Mouse (Mus musculus): ENCODE measurements around the gene Rpl11. TPM values are rescaled to one million over a fixed set of nuclear protein-coding genes. Genes with fewer than 3 reads are reported as not detected.

The Rpl11 gene
- polyA plus RNA-seq, 1 experiment from 2014 or later: 260 TPM

DNA sequence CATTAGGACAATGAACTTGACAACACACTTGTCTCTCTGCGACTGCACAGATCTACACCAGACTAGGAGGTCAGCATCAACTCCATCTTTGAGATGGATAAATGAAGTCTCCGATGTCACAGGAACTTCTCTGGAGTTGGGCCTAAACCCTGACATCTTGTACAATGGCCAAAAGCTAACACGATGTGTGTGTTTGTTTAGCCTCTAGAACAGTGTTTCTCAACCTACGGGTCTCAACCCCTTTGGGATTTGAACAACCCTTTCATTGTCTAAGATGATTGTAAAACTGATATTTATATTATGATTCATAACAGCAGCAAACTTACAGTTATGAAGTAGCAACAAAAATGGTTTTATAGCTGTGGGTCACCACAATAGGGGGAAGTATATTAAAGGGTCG is 4.7 kb upstream of the Rpl11 start:
- no peak overlapping the region for H3K4me3 ChIP-seq (ENCODE audit: low read depth, low read length)
- no peak for TF ChIP-seq EP300 (IDR thresholded peaks at IDR 0.05; ENCODE audit: low read depth)
- H3K4me2 ChIP-seq (ENCODE audit: low read depth, low read length): no peak overlapping the region
- WGBS (ENCODE audit: insufficient replicate concordance): 70% methylated on average over 5 of the region's 5 CpGs
- no peak overlapping the region for H3K9ac ChIP-seq (replicated peaks)
- no peak for ATAC-seq
- no peaks in the 10 kb centered on the region for H3K36me3 ChIP-seq (replicated peaks; ENCODE audit: insufficient read depth, low read length)
- DNase-seq: no peak
- 0 out of 2 replicates have a peak, but pooled peaks cover 3% of the 10 kb centered on the region for H3K4me1 ChIP-seq (ENCODE audit: insufficient read depth)
- no peaks in the 10 kb centered on the region for H3K9me3 ChIP-seq (ENCODE audit: low read length)
- H3K27me3 ChIP-seq (ENCODE audit: insufficient read depth, low read length): no peaks in the 10 kb centered on the region
- H3K27ac ChIP-seq (ENCODE audit: low read depth): no peak overlapping the region

DNA sequence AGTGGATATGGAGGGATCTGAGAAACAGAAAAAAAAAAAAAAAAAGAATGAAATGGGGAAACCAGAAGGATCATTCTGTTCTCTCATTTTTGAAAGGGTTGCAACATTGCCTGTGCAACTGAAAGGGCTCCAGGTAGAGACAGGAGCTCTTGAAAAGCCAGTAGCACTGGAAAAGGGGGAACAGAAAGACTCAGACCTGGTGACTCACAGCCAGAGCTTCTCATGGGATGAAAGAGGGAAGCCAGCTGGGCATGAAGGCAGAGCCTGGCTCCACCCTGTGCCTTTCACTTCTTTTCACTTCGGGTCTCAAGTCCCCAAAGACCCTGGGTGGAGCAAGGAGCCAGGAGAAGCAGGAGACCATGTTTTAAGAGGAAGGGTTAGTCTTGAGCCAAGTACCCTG is 2.8 kb upstream of the Rpl11 start:
- ATAC-seq (no peak), DNase-seq (no peak)
- Histone ChIP-seq H3K4me2 (ENCODE audit: low read depth, low read length) (no peak overlapping the region), H3K27me3 (ENCODE audit: insufficient read depth, low read length) (no peaks in the 10 kb centered on the region), H3K27ac (ENCODE audit: low read depth) (no peak overlapping the region), H3K4me3 (ENCODE audit: low read depth, low read length) (no peak overlapping the region), H3K9me3 (ENCODE audit: low read length) (no peaks in the 10 kb centered on the region), H3K9ac (replicated peaks) (no peak overlapping the region), H3K4me1 (ENCODE audit: insufficient read depth) (peaks cover 15% of the 10 kb centered on the region), H3K36me3 (replicated peaks; ENCODE audit: insufficient read depth, low read length) (peaks cover 12% of the 10 kb centered on the region)
- TF ChIP-seq CTCF (IDR thresholded peaks at IDR 0.05; ENCODE audit: low read depth) (no peak), EP300 (IDR thresholded peaks at IDR 0.05; ENCODE audit: low read depth) (no peak)
- WGBS (ENCODE audit: insufficient replicate concordance): 19% methylated on average over 1 of the region's 1 CpGs

DNA sequence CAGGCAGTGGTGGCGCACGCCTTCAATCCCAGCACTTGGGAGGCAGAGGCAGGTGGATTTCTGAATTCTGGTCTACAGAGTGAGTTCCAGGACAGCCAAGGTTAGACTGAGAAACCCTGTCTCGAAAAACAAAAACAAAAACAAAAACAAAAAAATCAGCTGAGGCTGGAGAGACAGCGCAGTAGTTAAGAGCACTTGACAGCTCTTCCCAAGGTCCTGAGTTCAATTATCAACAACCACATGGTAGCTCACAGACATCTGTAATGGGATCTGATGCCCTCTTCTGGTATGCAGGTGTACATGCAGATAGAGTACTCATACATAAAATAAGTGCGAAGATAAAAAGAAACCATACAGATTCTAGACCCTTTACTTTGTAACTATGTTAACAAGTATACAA is 615 bp upstream of the Rpl11 start:
- WGBS (ENCODE audit: insufficient replicate concordance): 76% methylated on average over 5 of the region's 5 CpGs
- Histone ChIP-seq H3K4me3 (ENCODE audit: low read depth, low read length) (no peak overlapping the region), H3K4me1 (ENCODE audit: insufficient read depth) (peaks cover 19% of the 10 kb centered on the region), H3K9me3 (ENCODE audit: low read length) (no peaks in the 10 kb centered on the region), H3K27ac (ENCODE audit: low read depth) (no peak overlapping the region), H3K27me3 (ENCODE audit: insufficient read depth, low read length) (no peaks in the 10 kb centered on the region), H3K9ac (replicated peaks) (no peak overlapping the region), H3K36me3 (replicated peaks; ENCODE audit: insufficient read depth, low read length) (peaks cover 34% of the 10 kb centered on the region), H3K4me2 (ENCODE audit: low read depth, low read length) (peak overlapping the region; percentile 86; the same call in 1 of the 2 replicates)
- DNase-seq: no peak
- no peak for ATAC-seq
- TF ChIP-seq EP300 (IDR thresholded peaks at IDR 0.05; ENCODE audit: low read depth): no peak
- peak; percentile 64 for TF ChIP-seq CTCF (IDR thresholded peaks at IDR 0.05; ENCODE audit: low read depth)

DNA sequence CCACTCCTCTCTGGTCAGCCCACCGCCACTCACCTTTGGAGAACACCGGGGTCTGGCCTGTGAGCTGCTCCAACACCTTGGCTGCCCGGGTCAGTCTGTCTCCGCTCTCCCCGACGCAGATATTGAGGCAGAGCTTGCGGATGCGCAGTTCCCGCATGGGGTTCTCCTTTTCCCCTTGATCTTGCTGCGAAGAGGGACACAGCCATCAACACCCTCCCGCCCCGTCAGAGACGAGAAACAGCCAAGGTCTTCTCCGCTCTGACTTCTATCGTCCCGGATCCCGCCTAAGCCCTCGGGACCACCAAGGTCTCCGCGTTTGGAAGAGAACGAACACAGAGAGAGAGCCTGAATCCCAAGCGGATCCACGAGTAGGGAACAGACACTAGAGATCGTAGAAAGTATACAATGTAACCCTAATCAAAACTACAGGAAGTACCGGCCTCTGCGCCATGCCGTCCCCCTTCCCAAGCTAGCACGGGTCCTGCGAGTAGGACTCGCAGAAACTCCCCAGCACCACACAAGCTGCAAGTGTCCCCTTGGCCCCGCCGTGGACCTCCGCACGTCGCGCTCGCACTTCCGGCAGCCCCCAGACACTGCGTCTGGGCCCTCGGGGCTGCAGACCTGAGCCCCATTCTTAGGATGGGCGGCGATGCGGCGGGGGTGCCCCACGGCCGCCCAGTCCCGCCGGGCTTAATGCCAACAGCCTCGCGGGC is 538 bp downstream of the Rpl11 start:
- Histone ChIP-seq H3K9ac (replicated peaks) (peak overlapping the region; percentile 93), H3K27me3 (ENCODE audit: insufficient read depth, low read length) (no peaks in the 10 kb centered on the region), H3K4me2 (ENCODE audit: low read depth, low read length) (peak overlapping the region; percentile 86), H3K27ac (ENCODE audit: low read depth) (peak overlapping the region; percentile 78), H3K9me3 (ENCODE audit: low read length) (no peaks in the 10 kb centered on the region), H3K4me1 (ENCODE audit: insufficient read depth) (peaks cover 19% of the 10 kb centered on the region), H3K36me3 (replicated peaks; ENCODE audit: insufficient read depth, low read length) (peaks cover 44% of the 10 kb centered on the region), H3K4me3 (ENCODE audit: low read depth, low read length) (peak overlapping the region; percentile 83)
- DNase-seq (no peak), ATAC-seq (peak; percentile 67)
- TF ChIP-seq EP300 (IDR thresholded peaks at IDR 0.05; ENCODE audit: low read depth) (no peak), CTCF (IDR thresholded peaks at IDR 0.05; ENCODE audit: low read depth) (no peak)
- WGBS (ENCODE audit: insufficient replicate concordance): under 1% methylated on average over 47 of the region's 50 CpGs

DNA sequence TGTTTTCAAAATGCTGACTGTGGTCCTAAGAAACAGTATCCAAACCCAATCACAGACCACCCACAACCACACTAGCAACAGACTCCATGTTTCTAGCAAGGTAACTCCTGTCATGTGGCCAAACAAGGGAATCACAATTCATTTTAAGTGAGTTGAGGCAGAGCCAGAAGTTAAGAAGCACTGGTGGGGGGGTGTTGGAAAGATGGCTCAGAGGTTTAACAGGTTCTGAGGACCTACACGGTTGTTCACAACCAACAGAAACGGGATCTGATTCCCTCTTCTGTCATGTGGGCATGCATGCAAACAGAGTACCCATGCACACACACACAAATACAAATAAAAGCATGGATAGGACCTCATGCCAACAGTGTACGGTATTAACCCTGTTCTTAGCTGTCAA is 1.2 kb downstream of the Rpl11 start:
- Histone ChIP-seq H3K4me2 (ENCODE audit: low read depth, low read length) (peak overlapping the region; percentile 86), H3K36me3 (replicated peaks; ENCODE audit: insufficient read depth, low read length) (peaks cover 45% of the 10 kb centered on the region), H3K4me3 (ENCODE audit: low read depth, low read length) (peak overlapping the region; percentile 83), H3K27me3 (ENCODE audit: insufficient read depth, low read length) (no peaks in the 10 kb centered on the region), H3K9me3 (ENCODE audit: low read length) (no peaks in the 10 kb centered on the region), H3K27ac (ENCODE audit: low read depth) (peak overlapping the region; percentile 78; the same call in 1 of the 2 replicates), H3K4me1 (ENCODE audit: insufficient read depth) (peaks cover 19% of the 10 kb centered on the region), H3K9ac (replicated peaks) (peak overlapping the region; percentile 93)
- no peak for TF ChIP-seq CTCF (IDR thresholded peaks at IDR 0.05; ENCODE audit: low read depth)
- no peak for TF ChIP-seq EP300 (IDR thresholded peaks at IDR 0.05; ENCODE audit: low read depth)
- DNase-seq: no peak
- ATAC-seq: no peak
- WGBS (ENCODE audit: insufficient replicate concordance): 0% methylated on average over 3 of the region's 3 CpGs

DNA sequence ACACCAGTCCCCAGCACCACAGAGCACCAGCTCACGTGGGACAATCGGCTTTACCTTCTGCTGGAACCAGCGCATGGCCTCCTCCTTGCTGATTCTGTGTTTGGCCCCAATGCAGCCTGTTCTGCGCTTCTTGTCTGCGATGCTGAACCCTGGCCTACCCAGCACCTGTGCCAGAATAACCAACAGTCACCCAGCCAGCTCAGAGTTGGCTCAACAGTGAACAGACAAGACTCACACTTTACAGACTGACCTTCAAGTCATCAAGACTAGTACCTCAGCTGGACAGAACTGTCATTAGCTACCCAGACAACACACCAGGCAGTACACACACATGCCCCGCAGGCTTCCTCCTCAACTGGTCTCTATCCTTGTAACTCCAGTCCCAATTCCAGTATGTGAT is 3.0 kb downstream of the Rpl11 start:
- WGBS (ENCODE audit: insufficient replicate concordance): 91% methylated on average over 6 of the region's 6 CpGs
- H3K36me3 ChIP-seq (replicated peaks; ENCODE audit: insufficient read depth, low read length): peaks cover 49% of the 10 kb centered on the region
- no peak overlapping the region; the same call in 1 of the 2 replicates for H3K9ac ChIP-seq (replicated peaks)
- no peaks in the 10 kb centered on the region for H3K9me3 ChIP-seq (ENCODE audit: low read length)
- DNase-seq (no peak), ATAC-seq (no peak)
- no peaks in the 10 kb centered on the region for H3K27me3 ChIP-seq (ENCODE audit: insufficient read depth, low read length)
- peaks cover 19% of the 10 kb centered on the region for H3K4me1 ChIP-seq (ENCODE audit: insufficient read depth)
- TF ChIP-seq EP300 (IDR thresholded peaks at IDR 0.05; ENCODE audit: low read depth): no peak
- no peak for TF ChIP-seq CTCF (IDR thresholded peaks at IDR 0.05; ENCODE audit: low read depth)
- no peak overlapping the region for H3K4me2 ChIP-seq (ENCODE audit: low read depth, low read length)
- H3K27ac ChIP-seq (ENCODE audit: low read depth): no peak overlapping the region
- H3K4me3 ChIP-seq (ENCODE audit: low read depth, low read length): no peak overlapping the region
